Mouse (Mus musculus) erythroblast, embryonic 14.5 days (primary cell): ENCODE data around the gene Zfhx3.

Experiments used
- GATA1 ChIP-seq: IDR thresholded peaks from 2 replicates; pipeline ENCODE4 v1.6.1; 2012; ENCODE audit warnings: low read length, inconsistent platforms, mixed read lengths
- TAL1 ChIP-seq: IDR thresholded peaks from 3 replicates; pipeline ENCODE4 v1.6.1; 2012; ENCODE audit warnings: low read length, inconsistent platforms, mixed read lengths

DNA sequence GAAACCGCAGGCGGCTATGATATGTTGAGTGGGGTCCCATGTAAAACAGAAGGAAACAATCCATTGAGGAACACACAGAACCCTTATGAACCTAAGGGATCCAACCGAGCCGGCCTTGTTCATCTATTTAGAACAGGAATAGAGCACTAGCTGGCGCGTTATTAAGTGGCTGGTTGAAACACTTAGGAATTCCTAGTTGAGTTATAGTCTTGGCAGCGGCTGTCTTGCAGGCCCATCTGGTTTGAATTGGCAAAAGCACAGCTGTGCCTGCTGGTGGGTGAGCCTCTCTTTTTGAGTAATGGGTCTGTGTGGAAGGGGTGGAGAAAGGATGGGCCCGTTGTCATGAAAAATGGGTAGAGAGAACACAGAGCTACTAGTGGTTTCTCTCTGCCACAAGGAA, 610.1 kb downstream of the Zfhx3 start:
- TF ChIP-seq GATA1: no peak
- TF ChIP-seq TAL1: no peak
